Mouse (Mus musculus): Measurements from ENCODE around the gene Ring1.
"Not testable (repeated sequence)": the region's sequence is repeated elsewhere in the genome, so short reads cannot be mapped to it uniquely, and the experiment has no call there.

Gene Ring1

DNA sequence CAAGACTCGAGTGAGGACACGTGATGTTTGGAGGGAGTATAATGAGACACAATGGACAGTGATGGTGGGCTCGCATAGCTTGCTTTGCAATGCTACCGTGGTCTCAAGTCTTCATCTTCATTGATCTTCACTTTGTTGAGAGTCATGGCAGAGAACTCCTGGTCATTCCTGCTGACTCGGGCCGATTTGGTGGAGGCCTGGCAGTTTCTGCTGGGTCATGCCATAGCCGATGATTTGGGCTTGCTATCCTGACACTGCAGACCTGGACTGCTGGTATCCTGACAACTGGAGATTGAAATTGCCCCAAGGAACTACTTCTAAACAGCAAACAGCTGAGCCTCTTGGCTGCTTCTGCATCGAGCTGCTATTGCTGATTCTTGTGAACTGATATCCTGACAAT is 29.5 kb downstream of the Ring1 start:
- DNase-seq (ENCODE audit: low spot score in 2 of 2) = no peak

DNA sequence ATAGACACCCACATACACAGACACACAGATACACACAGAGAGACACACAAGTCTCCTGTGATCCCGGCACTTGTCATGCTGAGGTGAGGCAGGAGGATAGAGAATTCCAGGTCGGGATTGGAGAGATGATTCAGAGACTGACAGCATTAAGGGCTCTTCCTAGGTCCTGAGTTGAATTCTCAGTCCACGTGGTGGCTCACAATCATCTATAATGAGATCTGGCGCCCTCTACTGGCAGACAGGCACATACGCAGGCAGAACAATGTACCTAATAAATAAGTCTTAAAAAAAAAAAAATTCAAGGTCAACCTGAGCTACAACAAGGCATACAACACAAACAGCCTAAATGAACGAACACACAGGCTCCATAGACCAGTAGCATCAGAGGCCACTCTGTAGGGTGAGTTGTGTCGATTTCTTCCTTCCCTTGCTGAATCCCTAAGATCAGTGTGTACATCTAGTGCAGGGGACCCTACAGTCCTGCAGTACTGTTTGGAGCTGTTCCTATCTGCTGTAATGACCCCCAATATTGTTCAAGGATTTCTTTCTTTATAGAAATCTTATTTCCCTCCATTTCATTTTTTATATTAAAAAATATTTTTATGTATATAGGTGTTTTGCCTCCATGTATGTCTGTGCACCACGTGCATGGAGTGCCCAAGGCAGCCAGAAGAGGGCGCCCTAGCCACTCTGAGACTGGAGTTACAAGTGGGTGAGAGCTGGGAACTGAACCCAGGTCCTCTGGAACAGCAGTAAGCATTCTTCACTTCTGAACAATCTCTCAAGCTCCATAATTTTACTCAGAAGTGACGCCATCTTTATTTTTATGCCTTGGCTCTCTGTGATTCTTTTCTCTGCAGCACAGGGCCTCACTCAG is 32.5 kb downstream of the Ring1 start:
- peak in 1 of 2 experiments; percentile 16 for DNase-seq (ENCODE audit: low spot score in 2 of 2)

DNA sequence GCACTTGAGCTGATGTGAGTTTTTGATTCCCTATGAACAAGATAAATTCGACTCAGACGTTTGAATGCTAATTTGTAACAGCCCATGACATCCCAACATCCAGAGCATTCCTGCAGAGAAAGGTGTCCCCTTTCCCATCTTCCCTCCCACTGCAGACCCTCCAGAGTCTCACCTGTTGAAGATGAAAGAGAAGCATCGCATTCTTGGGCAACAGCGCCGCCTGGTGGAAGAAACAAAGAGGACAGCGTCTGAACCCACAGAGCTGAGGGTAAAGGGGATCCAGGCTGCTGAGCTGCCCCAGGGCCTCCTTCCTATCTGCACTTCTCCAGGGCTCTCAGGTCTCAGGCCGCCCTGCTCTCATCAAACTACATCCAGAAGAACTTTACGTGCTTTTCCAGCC is 42.3 kb downstream of the Ring1 start:
- DNase-seq (ENCODE audit: low spot score in 2 of 2) = not testable (repeated sequence)

DNA sequence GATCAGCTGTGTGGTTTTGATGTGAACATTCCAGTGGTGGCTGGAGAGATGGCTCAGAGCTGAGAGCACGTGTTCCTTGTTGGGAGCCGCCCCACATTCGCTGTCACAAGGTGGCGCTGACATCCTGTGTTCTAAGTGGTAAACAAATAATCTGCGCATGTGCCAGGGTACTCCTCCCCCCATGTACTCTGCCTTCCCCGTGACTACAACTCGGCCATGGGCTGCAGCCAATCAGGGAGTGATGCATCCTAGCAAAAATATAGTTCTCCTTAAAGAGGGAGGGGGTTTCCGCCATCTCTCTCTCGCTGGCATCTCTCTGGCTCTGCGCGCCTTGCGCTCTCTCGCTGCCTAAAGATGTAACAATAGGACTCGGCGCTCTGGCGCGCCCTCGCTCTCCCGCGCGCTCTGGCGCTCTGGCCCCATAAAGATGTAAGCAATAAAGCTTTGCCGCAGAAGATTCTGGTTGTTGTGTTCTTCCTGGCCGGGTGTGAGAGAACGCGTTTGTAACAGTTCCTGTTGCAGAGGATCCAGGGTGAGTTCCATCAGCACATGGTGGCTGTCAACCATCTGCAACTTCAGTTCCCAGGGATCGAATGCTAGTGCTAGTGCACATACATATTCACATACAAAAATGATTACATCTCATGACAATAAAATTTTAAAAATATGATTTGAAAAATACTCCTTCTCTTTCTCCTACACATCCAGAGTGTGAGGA is 43.1 kb downstream of the Ring1 start:
- DNase-seq (ENCODE audit: low spot score in 2 of 2) = peak; percentile 84 to 87

DNA sequence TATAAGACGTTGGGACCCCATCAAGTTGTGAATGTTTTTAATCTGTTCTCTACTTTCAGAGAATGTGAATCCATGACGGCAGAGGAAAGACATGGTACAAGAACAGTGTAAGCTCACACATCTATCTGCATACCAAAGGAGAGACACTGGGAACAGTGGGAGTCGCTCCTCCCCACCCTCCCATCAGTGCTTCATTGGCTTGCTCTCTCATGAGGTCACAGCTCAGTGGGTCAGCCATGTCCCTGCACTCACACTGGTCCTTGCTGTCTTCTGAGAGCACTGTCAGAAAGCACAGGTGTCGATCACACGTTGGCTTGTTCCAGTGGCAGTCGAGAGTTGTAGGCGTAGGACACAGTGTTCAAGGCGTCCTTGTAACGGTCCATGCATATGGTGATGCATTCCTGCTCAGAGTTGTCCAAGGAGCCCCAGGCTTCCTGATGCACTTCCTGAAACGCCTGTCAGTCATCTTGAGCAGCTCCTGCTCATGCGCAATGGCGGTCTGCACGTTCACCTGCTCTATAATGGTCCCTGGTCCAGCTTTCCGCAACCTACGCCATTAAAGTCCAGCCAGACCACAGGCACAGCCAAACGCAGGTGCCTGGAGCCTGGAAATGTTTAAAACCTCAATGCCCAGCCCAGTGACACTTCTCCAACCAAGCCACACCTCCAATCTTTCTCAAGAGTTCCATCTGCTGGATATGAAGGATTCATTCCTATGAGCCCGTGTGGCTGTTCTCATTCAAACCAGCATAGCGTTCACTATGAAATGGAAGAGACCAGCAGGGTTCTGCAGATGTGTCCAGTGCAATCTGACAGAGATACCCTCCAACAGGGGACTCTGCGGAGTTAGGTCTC is 44.1 kb downstream of the Ring1 start:
- no peak for DNase-seq (ENCODE audit: low spot score in 2 of 2)

DNA sequence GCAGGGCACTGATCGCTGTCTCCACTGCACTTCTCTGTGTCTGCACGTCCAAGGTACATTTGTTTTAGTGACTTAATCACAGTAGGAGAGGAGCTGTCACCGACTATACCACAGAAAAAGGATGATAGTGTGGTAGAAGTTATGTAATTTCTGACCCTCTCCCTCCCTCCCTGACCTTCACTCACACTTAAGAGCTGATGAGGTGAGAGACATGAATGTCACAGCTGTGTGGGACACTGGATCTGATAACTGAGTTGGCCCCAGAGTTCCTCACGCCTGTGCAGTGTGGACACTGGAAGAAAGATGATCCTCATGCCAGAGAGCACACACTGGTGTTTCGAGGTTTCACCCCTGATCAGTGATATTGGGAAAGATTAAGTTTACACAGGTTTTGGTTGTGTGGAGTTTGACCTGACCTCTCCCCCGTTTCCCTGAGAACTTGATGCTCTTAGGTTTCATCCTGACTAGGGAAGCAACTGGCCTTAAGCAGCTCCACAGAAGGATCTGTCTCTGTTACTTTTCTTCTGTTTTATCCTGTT is 44.9 kb downstream of the Ring1 start:
- DNase-seq (ENCODE audit: low spot score in 2 of 2) = no peak

DNA sequence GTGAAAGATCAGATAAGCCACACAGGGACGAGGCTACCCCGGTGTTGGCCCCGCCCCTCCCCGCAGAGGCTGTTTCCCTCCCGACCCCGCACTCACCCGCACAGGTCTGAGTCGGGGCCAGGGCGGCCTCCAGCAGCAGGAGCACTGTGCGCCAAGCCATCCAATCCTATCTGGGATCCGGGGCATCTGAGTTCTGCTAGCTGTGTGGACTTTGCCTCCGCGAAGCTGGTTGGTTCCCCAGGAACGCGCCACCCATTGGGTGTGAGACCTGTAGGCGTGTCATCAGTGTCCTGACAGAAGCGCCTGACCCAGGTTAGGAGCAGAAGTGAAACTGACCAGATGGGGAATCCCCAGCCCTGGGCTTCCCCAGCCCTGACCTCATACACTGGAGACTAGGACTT is 45.8 kb downstream of the Ring1 start:
- DNase-seq (ENCODE audit: low spot score in 2 of 2) = no peak

DNA sequence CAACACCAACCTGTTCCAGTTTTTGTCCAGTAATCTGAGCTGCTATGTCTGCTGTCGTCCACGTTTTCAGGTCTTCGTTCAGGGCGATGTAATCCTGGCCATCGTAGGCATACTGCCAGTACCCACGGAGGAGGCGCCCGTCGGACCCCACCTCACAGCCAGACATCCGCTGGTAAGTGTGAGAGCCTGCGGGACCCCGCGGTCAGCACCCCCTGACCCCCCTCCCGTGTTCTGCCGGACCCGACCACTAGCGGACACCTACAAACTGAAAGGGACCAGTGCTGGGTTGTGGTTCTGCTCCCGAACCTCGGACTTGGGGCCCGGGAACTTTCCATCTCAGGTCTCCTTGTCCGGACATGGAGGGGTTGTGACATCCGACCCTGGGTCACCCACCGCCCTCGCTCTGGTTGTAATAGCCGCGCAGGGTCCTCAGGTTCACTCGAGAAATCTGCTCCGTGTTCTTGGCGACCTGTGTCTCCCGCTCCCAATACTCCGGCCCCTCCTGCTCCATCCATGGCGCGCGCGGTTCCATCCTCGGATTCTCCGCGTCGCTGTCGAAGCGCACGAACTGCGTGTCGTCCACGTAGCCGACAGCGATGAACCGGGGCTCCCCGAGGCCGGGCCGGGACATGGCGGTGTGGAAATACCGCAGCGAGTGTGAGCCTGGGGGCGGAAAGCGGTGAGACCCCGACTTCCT is 46.5 kb downstream of the Ring1 start:
- DNase-seq (ENCODE audit: low spot score in 2 of 2) = no peak

DNA sequence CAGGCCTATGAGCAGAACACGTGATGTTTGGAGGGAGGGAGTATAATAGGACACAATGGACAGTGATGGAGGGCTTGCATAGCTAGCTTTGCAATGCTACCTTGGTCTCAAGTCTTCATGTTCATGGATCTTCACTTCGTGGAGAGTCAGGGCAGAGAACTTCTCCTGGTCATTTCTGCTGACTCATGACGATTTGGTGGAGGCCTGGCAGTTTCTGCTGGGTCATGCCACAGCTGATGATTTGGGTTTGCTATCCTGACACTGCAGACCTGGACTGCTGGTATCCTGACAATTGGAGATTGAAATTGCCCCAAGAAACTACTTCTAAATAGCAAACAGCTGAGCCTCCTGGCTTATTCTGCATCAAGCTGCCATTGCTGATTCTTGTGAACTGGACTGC is 50.9 kb downstream of the Ring1 start:
- DNase-seq (ENCODE audit: low spot score in 2 of 2) = no peak

DNA sequence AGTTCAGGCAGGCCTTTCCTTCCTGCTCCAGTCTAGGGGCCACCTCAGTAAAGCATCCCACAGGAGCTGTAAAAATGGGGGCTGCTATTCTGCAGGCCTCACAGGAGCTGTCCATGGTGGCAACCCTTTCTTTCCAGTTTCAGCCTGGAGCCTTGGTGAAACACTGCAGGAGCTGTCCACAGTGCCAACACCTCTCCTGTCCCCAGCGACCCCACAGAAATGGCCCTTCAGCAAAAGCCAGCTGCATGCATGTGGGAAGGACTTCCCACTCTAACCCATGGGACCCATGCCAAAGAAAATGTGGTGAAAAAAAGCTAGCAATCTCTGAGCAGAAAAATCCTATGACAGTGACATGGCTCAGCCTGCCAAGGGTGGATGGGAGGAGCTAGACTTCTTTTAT is 51.8 kb downstream of the Ring1 start:
- DNase-seq (ENCODE audit: low spot score in 2 of 2) = no peak
